Mouse (Mus musculus) liver, embryonic 14.5 days (tissue): ENCODE results near the gene Jup. TPM values are rescaled to one million over a fixed set of nuclear protein-coding genes. Genes with fewer than 3 reads are reported as not detected.

Experiments used
- ATAC-seq: fragments of 200-750 bp; cut with Nextera tagmentation; 2 replicates; pipeline ENCODE4 v1.8.0; 2017; ENCODE audit warnings: moderate number of reproducible peaks, mild to moderate bottlenecking, moderate library complexity; ENCODE audit not compliant: insufficient read depth
- DNase-seq, 3 experiments: peaks; one replicate each; pipeline ENCODE4 v3.0.0-alpha.2; 2012 to 2013; ENCODE audit warnings: low read depth in 3 of 3, low spot score in 3 of 3
- H3K27ac ChIP-seq: fragments of 300-500 bp; sonication (generic); 2 replicates; pipeline ENCODE4 v1.5.1; 2014; ENCODE audit warnings: moderate library complexity, mild to moderate bottlenecking, control low read depth, inconsistent platforms
- H3K27me3 ChIP-seq: fragments of 300-500 bp; sonication (generic); 2 replicates; pipeline ENCODE4 v1.6.1; 2014; ENCODE audit warnings: mild to moderate bottlenecking, low read length, moderate library complexity; ENCODE audit not compliant: control insufficient read depth, insufficient read depth
- H3K36me3 ChIP-seq: fragments of 300-500 bp; sonication (generic); replicated peaks from 2 replicates; pipeline ENCODE4 v1.6.1; 2014; ENCODE audit warnings: low read depth; ENCODE audit not compliant: control insufficient read depth, insufficient read depth
- H3K4me1 ChIP-seq, 2 experiments: fragments of 200-500 bp in 1 of 2; fragments of 300-500 bp in 1 of 2; sonication (generic) in 1 of 2; replicated peaks; 2 replicates each; pipeline ENCODE4 v1.6.1; 2012 to 2014; ENCODE audit warnings: antibody characterized with exemption in 1 of 2, inconsistent platforms in 1 of 2, low read length in 1 of 2; ENCODE audit not compliant: control insufficient read depth in 2 of 2, insufficient read depth in 2 of 2
- H3K4me2 ChIP-seq: fragments of 300-500 bp; sonication (generic); 2 replicates; pipeline ENCODE4 v1.6.1; 2014; ENCODE audit warnings: low read depth, mild to moderate bottlenecking, control low read depth, moderate library complexity
- H3K4me3 ChIP-seq, 2 experiments: fragments of 200-500 bp in 1 of 2; fragments of 300-500 bp in 1 of 2; sonication (generic) in 1 of 2; 2 replicates each; pipeline ENCODE4 v1.5.1; 2012 to 2014; ENCODE audit warnings: low read depth in 2 of 2, low read length in 2 of 2, mild to moderate bottlenecking in 2 of 2, control low read depth in 1 of 2, inconsistent platforms in 1 of 2, moderate library complexity in 1 of 2; ENCODE audit not compliant: insufficient read depth in 1 of 2
- H3K9ac ChIP-seq: fragments of 300-500 bp; sonication (generic); replicated peaks from 2 replicates; pipeline ENCODE4 v1.6.1; 2014; ENCODE audit warnings: mild to moderate bottlenecking, control low read depth, moderate library complexity
- H3K9me3 ChIP-seq: fragments of 300-500 bp; sonication (generic); 2 replicates; pipeline ENCODE4 v1.6.1; 2016; ENCODE audit warnings: low read length, mixed read lengths; ENCODE audit not compliant: control insufficient read depth
- CTCF ChIP-seq: IDR thresholded peaks from 2 replicates; pipeline ENCODE4 v1.5.1; 2016; ENCODE audit warnings: antibody characterized with exemption, low read depth, control low read depth
- EP300 ChIP-seq: IDR thresholded peaks from 2 replicates; pipeline ENCODE4 v1.6.1; 2016; ENCODE audit warnings: antibody characterized with exemption, low read depth
- WGBS: fragments of 180-500 bp; shearing (Covaris S2); extraction: QIAGEN DNeasy Blood & Tissue Kit; methylation state at CpG from one replicate; pipeline ENCODE4 v1.1.7; 2014; ENCODE audit not compliant: insufficient replicate concordance; 5-methylcytosine and 5-hydroxymethylcytosine counted together
- polyA plus RNA-seq, 2 experiments: library from polyadenylated mRNA; depleted of rRNA in 1 of 2; stranded (reverse) in 1 of 2; unstranded in 1 of 2; fragments of >200 nt; fragmentation: Nextera tagmentation in 1 of 2; extraction: Ambion mirVana in 1 of 2; gene quantifications; 2 replicates each; pipeline versions ENCODE4 v1.2.1 to v1.2.3; 2012 to 2014

Jup gene
- polyA plus RNA-seq, 2 experiments = 8.5 to 8.6 TPM

- H3K9ac ChIP-seq = no peak overlapping the region
- no peak for DNase-seq
- H3K4me1 ChIP-seq = peaks cover 7 to 17% of the 10 kb centered on the region in 2 experiments
- no peak overlapping the region for H3K27ac ChIP-seq
- WGBS = 59% methylated on average over 10 of the region's 10 CpGs
- no peaks in the 10 kb centered on the region for H3K9me3 ChIP-seq
- no peak for TF ChIP-seq CTCF
- no peak for TF ChIP-seq EP300
- H3K4me2 ChIP-seq = no peak overlapping the region
- H3K36me3 ChIP-seq = no peaks in the 10 kb centered on the region
- no peaks in the 10 kb centered on the region for H3K27me3 ChIP-seq
- ATAC-seq = no peak
- no peak overlapping the region for H3K4me3 ChIP-seq
Measured at GRCm38 (mm10) chr11:100403445-100404134, 6.0 kb upstream of the Jup start.

- Histone ChIP-seq H3K4me1 (peaks cover 7 to 20% of the 10 kb centered on the region in 2 experiments), H3K9ac (no peak overlapping the region), H3K36me3 (no peaks in the 10 kb centered on the region), H3K27me3 (no peaks in the 10 kb centered on the region), H3K4me2 (no peak overlapping the region), H3K27ac (no peak overlapping the region), H3K9me3 (no peaks in the 10 kb centered on the region), H3K4me3 (no peak overlapping the region)
- DNase-seq (no peak), ATAC-seq (no peak)
- TF ChIP-seq CTCF (no peak), EP300 (no peak)
- WGBS = 53% methylated on average over 2 of the region's 2 CpGs
Measured at GRCm38 (mm10) chr11:100402682-100403081, 5.1 kb upstream of the Jup start.

GRCm38 (mm10) chr11:100402240-100402639 lies 4.7 kb upstream of the Jup start:
- no peak overlapping the region for H3K9ac ChIP-seq
- no peak overlapping the region for H3K4me3 ChIP-seq
- H3K4me2 ChIP-seq = peak overlapping the region; percentile 15
- 16% methylated on average over 6 of the region's 6 CpGs for WGBS
- no peaks in the 10 kb centered on the region for H3K9me3 ChIP-seq
- H3K36me3 ChIP-seq = no peaks in the 10 kb centered on the region
- peaks cover 7 to 20% of the 10 kb centered on the region in 2 experiments for H3K4me1 ChIP-seq
- no peak overlapping the region for H3K27ac ChIP-seq
- ATAC-seq = no peak
- H3K27me3 ChIP-seq = no peaks in the 10 kb centered on the region
- TF ChIP-seq CTCF (no peak), EP300 (no peak)
- DNase-seq = no peak

GRCm38 (mm10) chr11:100400842-100401241 lies 3.3 kb upstream of the Jup start:
- Histone ChIP-seq H3K27me3 (peaks cover 8% of the 10 kb centered on the region), H3K9me3 (no peaks in the 10 kb centered on the region), H3K36me3 (no peaks in the 10 kb centered on the region), H3K9ac (no peak overlapping the region), H3K27ac (no peak overlapping the region), H3K4me2 (no peak overlapping the region), H3K4me1 (peaks cover 7 to 20% of the 10 kb centered on the region in 2 experiments), H3K4me3 (no peak overlapping the region)
- no peak for ATAC-seq
- 30% methylated on average over 6 of the region's 6 CpGs for WGBS
- DNase-seq = no peak
- TF ChIP-seq EP300 (no peak), CTCF (no peak)

- Histone ChIP-seq H3K4me2 (no peak overlapping the region), H3K4me3 (no peak overlapping the region), H3K9me3 (no peaks in the 10 kb centered on the region), H3K27me3 (peaks cover 17% of the 10 kb centered on the region), H3K36me3 (no peaks in the 10 kb centered on the region), H3K4me1 (peaks cover 7 to 27% of the 10 kb centered on the region in 2 experiments), H3K9ac (no peak overlapping the region), H3K27ac (no peak overlapping the region)
- DNase-seq (no peak), ATAC-seq (no peak)
- TF ChIP-seq EP300 (no peak), CTCF (no peak)
- WGBS = 61% methylated on average over 12 of the region's 12 CpGs
Measured at GRCm38 (mm10) chr11:100399727-100400538, 2.4 kb upstream of the Jup start.
